Mouse (Mus musculus) MEL (cell line): ENCODE measurements at regions not wholly inside any gene's neighbourhood (a gene's known extent, or its start where the extent isn't known, plus 50 kb on each side); places are given as distances from the start of the nearest gene placed in this dataset.

Experiments
- DNase-seq: peaks from one replicate; pipeline ENCODE4 v3.0.0; 2011; ENCODE audit warnings: low read depth, low spot score
- H3K27ac ChIP-seq: 2 replicates; pipeline ENCODE4 v1.5.1; 2012; ENCODE audit warnings: low read depth, mild to moderate bottlenecking, control low read depth, low read length, moderate library complexity; ENCODE audit not compliant: control insufficient read depth
- H3K27me3 ChIP-seq, 2 experiments: fragments of 150-350 bp in 1 of 2; sonication (generic) in 1 of 2; 2 replicates each; pipeline ENCODE4 v1.6.1; 2012; ENCODE audit warnings: low read length in 2 of 2, mild to moderate bottlenecking in 2 of 2, improper control_type of control experiment in 1 of 2, moderate library complexity in 1 of 2; ENCODE audit not compliant: insufficient read depth in 2 of 2, control insufficient read depth in 1 of 2
- H3K36me3 ChIP-seq, 2 experiments: 2 replicates each; pipeline ENCODE4 v1.6.1; 2012 to 2014; ENCODE audit warnings: low read length in 2 of 2, improper control_type of control experiment in 1 of 2, inconsistent platforms in 1 of 2, mild to moderate bottlenecking in 1 of 2; ENCODE audit not compliant: insufficient read depth in 2 of 2, control insufficient read depth in 1 of 2
- H3K4me1 ChIP-seq, 2 experiments: fragments of 150-350 bp in 1 of 2; sonication (generic) in 1 of 2; 2 replicates each; pipeline ENCODE4 v1.6.1; 2012; ENCODE audit warnings: low read length in 2 of 2, improper control_type of control experiment in 1 of 2, mild to moderate bottlenecking in 1 of 2; ENCODE audit not compliant: insufficient read depth in 2 of 2, control insufficient read depth in 1 of 2
- H3K4me3 ChIP-seq, 2 experiments: fragments of 150-350 bp in 1 of 2; sonication (generic) in 1 of 2; 2 replicates each; pipeline ENCODE4 v1.5.1; 2012; ENCODE audit warnings: low read depth in 2 of 2, low read length in 2 of 2, mild to moderate bottlenecking in 2 of 2, moderate library complexity in 2 of 2, control low read depth in 1 of 2, improper control_type of control experiment in 1 of 2; ENCODE audit not compliant: control insufficient read depth in 1 of 2, insufficient read depth in 1 of 2
- H3K79me2 ChIP-seq: 2 replicates; pipeline ENCODE4 v1.6.1; 2012; ENCODE audit warnings: mild to moderate bottlenecking, low read length, moderate library complexity; ENCODE audit not compliant: control insufficient read depth, poor library complexity, insufficient read depth
- H3K9ac ChIP-seq: 2 replicates; pipeline ENCODE4 v1.6.1; 2012; ENCODE audit warnings: low read depth, mild to moderate bottlenecking, control low read depth, low read length, moderate library complexity; ENCODE audit not compliant: control insufficient read depth, poor library complexity, severe bottlenecking
- H3K9me3 ChIP-seq: fragments of 150-350 bp; sonication (generic); replicated peaks from 2 replicates; pipeline ENCODE4 v1.6.1; 2012; ENCODE audit warnings: mild to moderate bottlenecking, low read length, improper control_type of control experiment, moderate library complexity; ENCODE audit not compliant: insufficient read depth
- CTCF ChIP-seq, 3 experiments: IDR thresholded peaks in 2 of 3; conservative IDR thresholded peaks in 1 of 3; 2 replicates each; pipeline ENCODE4 v1.5.1; 2011 to 2012; ENCODE audit warnings: low read length in 3 of 3, low read depth in 2 of 3, mild to moderate bottlenecking in 2 of 3, improper control_type of control experiment in 1 of 3, inconsistent platforms in 1 of 3, mixed read lengths in 1 of 3, moderate library complexity in 1 of 3; ENCODE audit not compliant: control insufficient read depth in 1 of 3, insufficient read depth in 1 of 3, poor library complexity in 1 of 3, severe bottlenecking in 1 of 3
- E2F4 ChIP-seq: IDR thresholded peaks from 2 replicates; pipeline ENCODE4 v1.6.1; 2011; ENCODE audit warnings: low read depth, low read length, improper control_type of control experiment, borderline replicate concordance
- ELF1 ChIP-seq: IDR thresholded peaks from 2 replicates; pipeline ENCODE4 v1.6.1; 2014; ENCODE audit warnings: low read depth, mild to moderate bottlenecking, inconsistent platforms, low read length, improper control_type of control experiment, moderate library complexity
- EP300 ChIP-seq, 2 experiments: IDR thresholded peaks; 2 replicates each; pipeline ENCODE4 v1.6.1; 2011; ENCODE audit warnings: improper control_type of control experiment in 2 of 2, low read length in 2 of 2, low read depth in 1 of 2, mild to moderate bottlenecking in 1 of 2
- ETS1 ChIP-seq: IDR thresholded peaks from 2 replicates; pipeline ENCODE4 v1.6.1; 2012; ENCODE audit warnings: low read depth, mild to moderate bottlenecking, inconsistent platforms, low read length, improper control_type of control experiment, moderate library complexity
- GABPA ChIP-seq: IDR thresholded peaks from 2 replicates; pipeline ENCODE4 v1.6.1; 2012; ENCODE audit warnings: low read depth, mild to moderate bottlenecking, inconsistent platforms, low read length, improper control_type of control experiment, moderate library complexity
- GATA1 ChIP-seq: IDR thresholded peaks from 2 replicates; pipeline ENCODE4 v1.6.1; 2011; ENCODE audit warnings: low read depth, low read length, improper control_type of control experiment
- MAZ ChIP-seq: IDR thresholded peaks from 2 replicates; pipeline ENCODE4 v1.6.1; 2012; ENCODE audit warnings: low read depth, mild to moderate bottlenecking, inconsistent platforms, low read length, improper control_type of control experiment
- MEF2A ChIP-seq: IDR thresholded peaks from 2 replicates; pipeline ENCODE4 v1.6.1; 2014; ENCODE audit warnings: low read depth, mild to moderate bottlenecking, inconsistent platforms, low read length, improper control_type of control experiment; ENCODE audit not compliant: poor library complexity, insufficient replicate concordance, severe bottlenecking; ENCODE audit errors: extremely low read depth
- MXI1 ChIP-seq: IDR thresholded peaks from 2 replicates; pipeline ENCODE4 v1.6.1; 2011; ENCODE audit warnings: mild to moderate bottlenecking, low read depth, low read length, improper control_type of control experiment
- MYB ChIP-seq: IDR thresholded peaks from 2 replicates; pipeline ENCODE4 v1.6.1; 2011; ENCODE audit warnings: mild to moderate bottlenecking, low read depth, low read length, improper control_type of control experiment
- NELFE ChIP-seq: IDR thresholded peaks from 2 replicates; pipeline ENCODE4 v1.6.1; 2011; ENCODE audit warnings: low read depth, low read length, improper control_type of control experiment
- NRF1 ChIP-seq: IDR thresholded peaks from 2 replicates; pipeline ENCODE4 v1.6.1; 2014; ENCODE audit warnings: low read depth, mild to moderate bottlenecking, inconsistent platforms, low read length, improper control_type of control experiment, moderate library complexity; ENCODE audit not compliant: poor library complexity, insufficient read depth, severe bottlenecking
- POLR2AphosphoS2 ChIP-seq: IDR thresholded peaks from 2 replicates; pipeline ENCODE4 v1.6.1; 2011; ENCODE audit warnings: low read length, improper control_type of control experiment
- RAD21 ChIP-seq: IDR thresholded peaks from 2 replicates; pipeline ENCODE4 v1.6.1; 2011; ENCODE audit warnings: mild to moderate bottlenecking, low read depth, low read length, improper control_type of control experiment
- RCOR1 ChIP-seq: IDR thresholded peaks from 2 replicates; pipeline ENCODE4 v1.6.1; 2012; ENCODE audit warnings: low read depth, mild to moderate bottlenecking, inconsistent platforms, low read length, improper control_type of control experiment
- SIN3A ChIP-seq: IDR thresholded peaks from 2 replicates; pipeline ENCODE4 v1.6.1; 2012; ENCODE audit warnings: low read length, improper control_type of control experiment, inconsistent platforms
- SMC3 ChIP-seq: IDR thresholded peaks from 2 replicates; pipeline ENCODE4 v1.6.1; 2011; ENCODE audit warnings: low read depth, low read length, improper control_type of control experiment
- TAL1 ChIP-seq: IDR thresholded peaks from 2 replicates; pipeline ENCODE4 v1.6.1; 2012; ENCODE audit warnings: mild to moderate bottlenecking, inconsistent platforms, low read length, moderate library complexity, mixed read lengths
- TBP ChIP-seq: IDR thresholded peaks from 2 replicates; pipeline ENCODE4 v1.8.0; 2011; ENCODE audit warnings: low read depth, low read length, improper control_type of control experiment
- TCF12 ChIP-seq: IDR thresholded peaks from 2 replicates; pipeline ENCODE4 v1.6.1; 2014; ENCODE audit warnings: low read depth, mild to moderate bottlenecking, inconsistent platforms, low read length, improper control_type of control experiment, moderate library complexity
- UBTF ChIP-seq: IDR thresholded peaks from 2 replicates; pipeline ENCODE4 v1.6.1; 2012; ENCODE audit warnings: low read depth, mild to moderate bottlenecking, inconsistent platforms, low read length, improper control_type of control experiment, moderate library complexity, borderline replicate concordance; ENCODE audit not compliant: insufficient read depth
- USF1 ChIP-seq: IDR thresholded peaks from 2 replicates; pipeline ENCODE4 v1.6.1; 2014; ENCODE audit warnings: low read depth, mild to moderate bottlenecking, inconsistent platforms, low read length, improper control_type of control experiment, moderate library complexity
- ZC3H11A ChIP-seq: IDR thresholded peaks from 2 replicates; pipeline ENCODE4 v1.6.1; 2012; ENCODE audit warnings: low read depth, mild to moderate bottlenecking, inconsistent platforms, low read length, improper control_type of control experiment
- ZKSCAN1 ChIP-seq: IDR thresholded peaks from 2 replicates; pipeline ENCODE4 v1.6.1; 2012; ENCODE audit warnings: low read depth, mild to moderate bottlenecking, inconsistent platforms, low read length, improper control_type of control experiment, moderate library complexity
- ZMIZ1 ChIP-seq: IDR thresholded peaks from 2 replicates; pipeline ENCODE4 v1.6.1; 2012; ENCODE audit warnings: low read depth, mild to moderate bottlenecking, inconsistent platforms, low read length, improper control_type of control experiment, moderate library complexity

GRCm38 (mm10) chr2:3908192-3908591 lies 109.3 kb upstream of the Frmd4a start:
- H3K4me1 ChIP-seq: no peaks in the 10 kb centered on the region
- H3K27ac ChIP-seq: no peak overlapping the region
- no peaks in the 10 kb centered on the region for H3K79me2 ChIP-seq
- no peak for DNase-seq
- H3K9me3 ChIP-seq: no peaks in the 10 kb centered on the region
- no peaks in the 10 kb centered on the region for H3K36me3 ChIP-seq
- H3K9ac ChIP-seq: no peak overlapping the region
- TF ChIP-seq GATA1 (no peak), RAD21 (no peak), CTCF (IDR thresholded peaks at IDR 0.05 in 2 of 3, conservative IDR thresholded peaks at IDR 0.05 in 1 of 3; ENCODE audit: control insufficient read depth in 1 of 3, insufficient read depth in 1 of 3, low read depth in 2 of 3, low read length in 3 of 3, poor library complexity in 1 of 3, severe bottlenecking in 1 of 3) (no peak), MAZ (no peak), ZKSCAN1 (no peak), EP300 (IDR thresholded peaks at IDR 0.05; ENCODE audit: low read depth in 1 of 2, low read length in 2 of 2) (no peak)
- H3K4me3 ChIP-seq: no peak overlapping the region
- H3K27me3 ChIP-seq: no peaks in the 10 kb centered on the region; a peak in 1 of 4 replicates

- H3K27ac ChIP-seq: no peak overlapping the region
- no peak for DNase-seq
- no peak for TF ChIP-seq E2F4
- TF ChIP-seq MXI1: no peak
- TF ChIP-seq POLR2AphosphoS2: no peak
- TF ChIP-seq GABPA: no peak
- TF ChIP-seq USF1: no peak
- no peak for TF ChIP-seq ELF1
- no peak for TF ChIP-seq TCF12
- TF ChIP-seq UBTF: no peak
- peaks cover 0 to 1% of the 10 kb centered on the region in 2 experiments; a peak in 2 of 4 replicates for H3K27me3 ChIP-seq
- no peaks in the 10 kb centered on the region for H3K4me1 ChIP-seq
- no peaks in the 10 kb centered on the region for H3K36me3 ChIP-seq
- no peak overlapping the region for H3K9ac ChIP-seq
- no peaks in the 10 kb centered on the region for H3K9me3 ChIP-seq
- H3K4me3 ChIP-seq: no peak overlapping the region
- H3K79me2 ChIP-seq: no peaks in the 10 kb centered on the region
Observed at GRCm38 (mm10) chr2:3910086-3910891, 107.2 kb upstream of the Frmd4a start.

- Histone ChIP-seq H3K27ac (no peak overlapping the region), H3K4me3 (no peak overlapping the region), H3K27me3 (peaks cover 0 to 1% of the 10 kb centered on the region in 2 experiments; a peak in 2 of 4 replicates), H3K4me1 (no peaks in the 10 kb centered on the region), H3K36me3 (no peaks in the 10 kb centered on the region), H3K79me2 (no peaks in the 10 kb centered on the region), H3K9me3 (no peaks in the 10 kb centered on the region), H3K9ac (no peak overlapping the region)
- no peak for DNase-seq
- TF ChIP-seq SIN3A (no peak), GATA1 (no peak), TCF12 (no peak), ZC3H11A (no peak), TBP (no peak), SMC3 (no peak), MYB (no peak), TAL1 (no peak), RCOR1 (no peak), ZMIZ1 (no peak), NELFE (no peak), MEF2A (no peak), ETS1 (no peak), E2F4 (no peak), NRF1 (no peak)
Observed at GRCm38 (mm10) chr2:3915141-3915540, 102.4 kb upstream of the Frmd4a start.
